Mouse (Mus musculus) adrenal gland, postnatal 4 days (tissue): ENCODE results near the gene Cfh. TPM values are rescaled to one million over a fixed set of nuclear protein-coding genes. Genes with fewer than 3 reads are reported as not detected.
"Not testable (repeated sequence)": the region's sequence is repeated elsewhere in the genome, so short reads cannot be mapped to it uniquely, and the experiment has no call there.

Experiments
- DNase-seq, 2 experiments: peaks; one replicate each; pipeline ENCODE4 v3.0.0; 2021 to 2022; ENCODE audit warnings: low spot score in 2 of 2, mixed read lengths in 2 of 2
- long read RNA-seq, 2 experiments: library from polyadenylated mRNA; stranded (forward); transcript quantifications; one replicate each; pipeline ENCODE4 v2.0.0; 2021
- total RNA-seq, 2 experiments: library from RNA; stranded (reverse); gene quantifications; 2 replicates each; pipeline ENCODE4 v1.2.3; 2021

The Cfh gene
- 100 to 1,000 TPM; 101 to 119 TPM for total RNA-seq
- long read RNA-seq, experiment 1, full-length matches to known transcripts, result 8 of 21 reads
- long read RNA-seq, experiment 1, partial matches to known transcripts, result 4 of 21 reads
- long read RNA-seq, experiment 1, other reads (novel, unspliced or antisense), result 9 of 21 reads
- long read RNA-seq, experiment 2, full-length matches to known transcripts, result 4 of 38 reads
- long read RNA-seq, experiment 2, partial matches to known transcripts, result 13 of 38 reads
- long read RNA-seq, experiment 2, other reads (novel, unspliced or antisense), result 21 of 38 reads

GRCm38 (mm10) chr1:140183664-140184063, at the start of gene Cfh:
Gene Cfh, minus strand, starts transcription at chr1:140183764.
- not testable (repeated sequence) for DNase-seq

GRCm38 (mm10) chr1:140226673-140227072, 43.1 kb upstream of the Cfh start:
- no peak for DNase-seq

- no peak for DNase-seq
Observed at GRCm38 (mm10) chr1:140225221-140225620, 41.7 kb upstream of the Cfh start.

GRCm38 (mm10) chr1:140205329-140205728, 21.8 kb upstream of the Cfh start:
- DNase-seq, result no peak

- DNase-seq, result not testable (repeated sequence)
Observed at GRCm38 (mm10) chr1:140188500-140188899, 4.9 kb upstream of the Cfh start.

GRCm38 (mm10) chr1:140183208-140183607, 356 bp downstream of the Cfh start:
- DNase-seq, result no peak

- no peak for DNase-seq
Observed at GRCm38 (mm10) chr1:140180125-140180524, 3.4 kb downstream of the Cfh start.

GRCm38 (mm10) chr1:140175442-140175841, 8.1 kb downstream of the Cfh start:
- DNase-seq, result no peak

GRCm38 (mm10) chr1:140171581-140172154, 11.9 kb downstream of the Cfh start:
- no peak for DNase-seq

GRCm38 (mm10) chr1:140158970-140159369, 24.6 kb downstream of the Cfh start:
- DNase-seq, result no peak

- DNase-seq, result no peak
Observed at GRCm38 (mm10) chr1:140069471-140069870, 114.1 kb downstream of the Cfh start.

Other genes starting within 250 kb of the Cfh start
- gene Kcnt2, start 62.4 kb upstream of the Cfh start, total RNA-seq, result 1 to 10 TPM; 1.7 to 2.5 TPM